9 mouse cellular contexts compared by ENCODE assay signal in the genomic region with DNA sequence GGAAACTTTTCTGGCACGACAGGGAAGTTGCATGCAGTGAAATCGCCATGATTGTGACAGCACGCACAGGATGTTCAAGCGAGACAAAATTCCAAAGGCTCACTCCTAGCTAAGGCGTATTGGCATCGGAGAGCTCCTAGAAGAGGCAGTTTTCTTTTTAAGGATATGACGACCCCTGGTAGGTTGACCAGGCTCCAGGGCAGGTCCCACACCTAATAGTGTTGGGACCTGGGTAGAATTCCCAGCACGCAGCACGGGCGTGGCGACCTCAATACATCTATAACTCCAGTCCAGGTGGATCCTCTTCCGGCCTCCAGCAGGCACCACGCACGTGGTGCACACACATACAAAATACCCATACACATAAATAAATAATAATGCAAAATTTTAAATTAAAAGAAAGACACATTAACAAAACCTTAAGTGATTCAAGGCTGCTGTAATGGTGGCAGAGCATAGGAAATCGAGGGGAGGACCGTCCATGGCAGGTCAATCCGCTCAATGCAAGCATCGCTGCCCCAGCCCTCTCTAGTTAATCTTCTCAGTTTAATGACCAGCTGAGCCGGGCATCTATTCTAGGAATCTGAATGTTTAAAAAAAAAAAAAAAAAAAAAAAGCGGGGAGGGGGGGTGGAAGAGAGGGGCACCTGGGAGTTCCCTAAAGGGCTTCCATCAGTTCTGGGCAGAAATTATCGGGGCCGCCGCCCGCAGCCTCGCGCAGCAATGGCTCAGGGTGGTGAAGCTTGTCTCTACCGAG. TPM values are rescaled to one million over a fixed set of nuclear protein-coding genes. Genes with fewer than 3 reads are reported as not detected.
DNase-seq lines count a peak whose midpoint lies in the region; ATAC-seq and TF ChIP-seq lines count a peak whose summit lies in the region.
"Had no signal": no experiment of that assay in that cellular context is flagged by ENCODE, and none has a peak within 500 bp of the region (broad histone marks: within the 10 kb centered on the region; RNA-seq: fewer than 3 reads in every experiment).

No protein-coding gene starts in this region.

- no peaks in the 10 kb centered on the region for H3K9me3 ChIP-seq in limb, embryonic 12.5 days
- no peaks in the 10 kb centered on the region for H3K9me3 ChIP-seq in stomach, embryonic 16.5 days (replicated peaks; ENCODE audit: control insufficient read depth, low read length)

- no peak; the same call in 1 of the 2 replicates for TF ChIP-seq POLR2A in heart, adult 2 months (IDR thresholded peaks at IDR 0.05; ENCODE audit: insufficient read depth, low read depth, low read length)
- no peak; the same call in 1 of the 2 replicates for TF ChIP-seq POLR2A in embryonic fibroblast, embryonic 13.5 days (IDR thresholded peaks at IDR 0.05; ENCODE audit: low read depth, low read length)

- no peak for DNase-seq in heart, adult 2 months
- DNase-seq in heart, postnatal 36 days = no peak
- DNase-seq in spleen, postnatal 36 days (ENCODE audit: low spot score in 2 of 2) = no peak
- no peak for DNase-seq in right cerebral cortex, adult 18-20 months

- TF ChIP-seq CTCF in heart, adult 2 months (IDR thresholded peaks at IDR 0.05) = no peak
- no peak for TF ChIP-seq CTCF in C2C12 (IDR thresholded peaks at IDR 0.05; ENCODE audit: control insufficient read depth, insufficient read depth, insufficient read length)
- TF ChIP-seq CTCF in embryonic fibroblast, embryonic 13.5 days (IDR thresholded peaks at IDR 0.05; ENCODE audit: borderline replicate concordance, insufficient read depth, low read length) = no peak

- peaks cover 4% of the 10 kb centered on the region for H3K4me1 ChIP-seq in heart, adult 2 months (ENCODE audit: control insufficient read depth, insufficient read depth, low read length)
- H3K4me1 ChIP-seq in embryonic fibroblast, embryonic 13.5 days (ENCODE audit: control insufficient read depth, insufficient read depth, low read length) = 0 out of 2 replicates have a peak, but pooled peaks cover 3% of the 10 kb centered on the region
- H3K4me1 ChIP-seq in limb, embryonic 12.5 days (replicated peaks) = peaks cover 14% of the 10 kb centered on the region
- H3K4me1 ChIP-seq in stomach, embryonic 16.5 days (ENCODE audit: control insufficient read depth, insufficient read depth, low read length) = peaks cover 7% of the 10 kb centered on the region

- H3K36me3 ChIP-seq in heart, adult 2 months (ENCODE audit: control insufficient read depth, insufficient read depth, low read length) = no peaks in the 10 kb centered on the region
- peaks cover 9% of the 10 kb centered on the region for H3K36me3 ChIP-seq in C2C12 (ENCODE audit: control insufficient read depth, insufficient read depth)
- peaks cover 16% of the 10 kb centered on the region for H3K36me3 ChIP-seq in limb, embryonic 12.5 days
- 0 out of 2 replicates have a peak, but pooled peaks cover 3% of the 10 kb centered on the region for H3K36me3 ChIP-seq in stomach, embryonic 16.5 days (ENCODE audit: control insufficient read depth, insufficient read depth, low read length)

- peak overlapping the region; percentile 77 for H3K27ac ChIP-seq in heart, adult 2 months
- H3K27ac ChIP-seq in embryonic fibroblast, embryonic 13.5 days (ENCODE audit: insufficient read depth, low read length) = no peak overlapping the region
- H3K27ac ChIP-seq in limb, embryonic 12.5 days = no peak overlapping the region
- H3K27ac ChIP-seq in stomach, embryonic 16.5 days (ENCODE audit: low read length) = no peak overlapping the region

- WGBS in heart, adult 2 months = 35% methylated on average over 27 of the region's 27 CpGs
- WGBS in limb, embryonic 12.5 days = 28% methylated on average over 26 of the region's 27 CpGs
- 35% methylated on average over 26 of the region's 27 CpGs for WGBS in stomach, embryonic 16.5 days

- TF ChIP-seq EP300 in heart, adult 2 months (IDR thresholded peaks at IDR 0.05; ENCODE audit: insufficient read depth, low read depth, low read length) = 0 out of 2 replicates have a peak, but pooled peaks have one; percentile 6

- peak overlapping the region; percentile 74 for H3K4me2 ChIP-seq in limb, embryonic 12.5 days
- H3K4me2 ChIP-seq in stomach, embryonic 16.5 days (ENCODE audit: low read depth, low read length) = peak overlapping the region; percentile 75

- peak overlapping the region; percentile 75 for H3K9ac ChIP-seq in heart, adult 2 months (ENCODE audit: low read depth, low read length)
- peak overlapping the region; percentile 72 for H3K9ac ChIP-seq in limb, embryonic 12.5 days (replicated peaks)
- H3K9ac ChIP-seq in stomach, embryonic 16.5 days (ENCODE audit: low read length) = peak overlapping the region; percentile 84

- no peaks in the 10 kb centered on the region for H3K79me2 ChIP-seq in heart, adult 2 months (replicated peaks; ENCODE audit: control insufficient read depth, insufficient read depth, low read length)
- no peaks in the 10 kb centered on the region for H3K79me2 ChIP-seq in C2C12 (ENCODE audit: control insufficient read depth, insufficient read depth)

- no peaks in the 10 kb centered on the region for H3K27me3 ChIP-seq in heart, adult 2 months (ENCODE audit: control insufficient read depth, insufficient read depth, low read length)
- no peaks in the 10 kb centered on the region for H3K27me3 ChIP-seq in C2C12 (ENCODE audit: control insufficient read depth, insufficient read depth, insufficient read length)
- H3K27me3 ChIP-seq in limb, embryonic 12.5 days = no peaks in the 10 kb centered on the region
- H3K27me3 ChIP-seq in stomach, embryonic 16.5 days (ENCODE audit: control insufficient read depth, insufficient read depth, low read length) = no peaks in the 10 kb centered on the region

- peak overlapping the region; percentile 82 for H3K4me3 ChIP-seq in heart, adult 2 months
- H3K4me3 ChIP-seq in C2C12 (ENCODE audit: insufficient read depth, poor library complexity, severe bottlenecking) = peak overlapping the region; percentile 44
- H3K4me3 ChIP-seq in embryonic fibroblast, embryonic 13.5 days (ENCODE audit: insufficient read depth, low read length) = peak overlapping the region; percentile 76
- peak overlapping the region; percentile 67 for H3K4me3 ChIP-seq in limb, embryonic 12.5 days (replicated peaks)
- peak overlapping the region; percentile 66 for H3K4me3 ChIP-seq in stomach, embryonic 16.5 days (replicated peaks; ENCODE audit: low read length)

- H3ac ChIP-seq in C2C12 (ENCODE audit: control insufficient read depth, insufficient read length, low read depth) = peak overlapping the region; percentile 10

- peak; percentile 23 for ATAC-seq in limb, embryonic 12.5 days (ENCODE audit: insufficient number of reproducible peaks, insufficient read depth, low FRiP score, low TSS enrichment, low read depth)
- ATAC-seq in stomach, embryonic 16.5 days (ENCODE audit: insufficient read depth, low FRiP score) = no peak

- intact Hi-C loops in heart, adult 2 months (cut with DNase I) = loop anchor here (2.0 to 10.0 kb wide), 5 partner anchors 27 to 259 kb away; a partner anchor contains a TSS
- intact Hi-C loops in heart, postnatal 36 days (cut with DNase I) = loop anchor here (2.0 to 5.0 kb wide), 4 partner anchors 27 to 179 kb away; a partner anchor contains a TSS

- no peaks in the 10 kb centered on the region for H3K79me3 ChIP-seq in C2C12 (ENCODE audit: low read depth)

TF ChIP-seq in C2C12, 6 proteins besides CTCF, POLR2A, EP300 and RAD21:
- no peak for TF ChIP-seq CEBPB (IDR thresholded peaks at IDR 0.05; ENCODE audit: low read depth)
- no peak for TF ChIP-seq MAX (IDR thresholded peaks at IDR 0.05)
- no peak for TF ChIP-seq USF1 (IDR thresholded peaks at IDR 0.05; ENCODE audit: low read depth)
- TF ChIP-seq MYOG (IDR thresholded peaks at IDR 0.05; ENCODE audit: control insufficient read depth, extremely low read depth, insufficient read length) = no peak
- TF ChIP-seq MYOD1 (IDR thresholded peaks at IDR 0.05; ENCODE audit: control insufficient read depth, insufficient read length, low read depth) = no peak
- TF ChIP-seq FOSL1 (IDR thresholded peaks at IDR 0.05; ENCODE audit: insufficient read depth, low read length, poor library complexity, severe bottlenecking) = no peak

RNA-seq across cellular contexts. Expression of a gene that starts 0.5 kb away (rescaled TPM):
- total RNA-seq in heart, adult 2 months (2021) = 100 to 1,000 TPM; 154 to 186 TPM
- 190 and 211 TPM in 2 replicates for polyA plus RNA-seq in heart, adult 2 months (2012; rRNA removed)
- 100 to 1,000 TPM; 156 to 163 TPM for total RNA-seq in heart, postnatal 36 days (2021)
- polyA plus RNA-seq in C2C12 (2012; fragmentation: generic; extraction: Trizol) = 27.9 TPM
- 52.8 and 53.5 TPM in 2 replicates for polyA plus RNA-seq in embryonic fibroblast, embryonic 13.5 days (2011; ENCODE audit: insufficient read length, low read depth, missing spikeins)
- polyA plus RNA-seq in limb, embryonic 12.5 days (2016; fragmentation: Nextera tagmentation; extraction: Ambion mirVana) = 29.9 and 31.4 TPM in 2 replicates
- polyA plus RNA-seq in stomach, embryonic 16.5 days (2015; fragmentation: Nextera tagmentation; extraction: Ambion mirVana) = 43.3 and 48.7 TPM in 2 replicates

RNA-seq across cellular contexts. Expression of a gene that starts 27.8 kb away (rescaled TPM):
- total RNA-seq in heart, adult 2 months (2021) = 100 to 1,000 TPM; 123 to 147 TPM
- 259 and 333 TPM in 2 replicates for polyA plus RNA-seq in heart, adult 2 months (2012; rRNA removed)
- 100 to 1,000 TPM; 116 TPM for total RNA-seq in heart, postnatal 36 days (2021)
- polyA plus RNA-seq in C2C12 (2012; fragmentation: generic; extraction: Trizol) = 22.4 TPM
- polyA plus RNA-seq in embryonic fibroblast, embryonic 13.5 days (2011; ENCODE audit: insufficient read length, low read depth, missing spikeins) = 10.9 and 11.2 TPM in 2 replicates
- 62.7 and 66.4 TPM in 2 replicates for polyA plus RNA-seq in limb, embryonic 12.5 days (2016; fragmentation: Nextera tagmentation; extraction: Ambion mirVana)
- polyA plus RNA-seq in stomach, embryonic 16.5 days (2015; fragmentation: Nextera tagmentation; extraction: Ambion mirVana) = 36.2 and 38.7 TPM in 2 replicates

RNA-seq across cellular contexts. Expression of a gene that starts 46.3 kb away (rescaled TPM):
- total RNA-seq in heart, adult 2 months (2021) = under 1 TPM in 1 of 2 experiments, not detected in 1; 0.16 TPM
- 0.33 and 1.9 TPM in 2 replicates for polyA plus RNA-seq in heart, adult 2 months (2012; rRNA removed)
- not detected for total RNA-seq in heart, postnatal 36 days (2021)
- polyA plus RNA-seq in C2C12 (2012; fragmentation: generic; extraction: Trizol) = 0.22 TPM
- polyA plus RNA-seq in embryonic fibroblast, embryonic 13.5 days (2011; ENCODE audit: insufficient read length, low read depth, missing spikeins) = 1.3 TPM in 1 of 2 replicates, not detected in the other
- 0.23 and 0.37 TPM in 2 replicates for polyA plus RNA-seq in limb, embryonic 12.5 days (2016; fragmentation: Nextera tagmentation; extraction: Ambion mirVana)
- polyA plus RNA-seq in stomach, embryonic 16.5 days (2015; fragmentation: Nextera tagmentation; extraction: Ambion mirVana) = 10.8 and 15.1 TPM in 2 replicates
- total RNA-seq: hematopoietic stem cell, adult 5-6 weeks had no signal
